Mouse (Mus musculus): Measurements from ENCODE around the gene Egf. TPM values are rescaled to one million over a fixed set of nuclear protein-coding genes. Genes with fewer than 3 reads are reported as not detected.
A peak's percentile ranks its signal among the peaks of the same experiment; 100 is the strongest.

Egf gene
- total RNA-seq, 1 experiment, result 2.2 TPM

DNA sequence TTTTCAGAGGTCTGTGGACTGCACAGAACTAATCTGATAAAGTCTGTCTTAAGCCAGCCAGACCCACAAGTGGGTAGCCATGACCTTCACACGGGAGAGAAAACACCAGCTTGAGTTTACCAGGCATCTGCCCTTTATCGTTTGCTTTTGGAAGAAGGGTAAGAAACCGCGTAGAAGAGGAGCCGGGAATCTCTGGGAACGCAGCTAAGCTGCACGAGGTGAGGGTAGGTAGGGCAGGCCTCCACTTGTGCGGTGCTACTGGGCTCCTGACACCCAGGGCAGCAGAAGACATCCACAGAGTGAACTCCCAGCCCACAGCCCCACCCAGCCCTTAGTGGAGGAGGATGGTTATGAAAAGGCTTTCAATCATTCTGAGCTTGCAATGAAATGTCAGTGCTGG is 59.2 kb downstream of the Egf start:
- Histone ChIP-seq H3K4me3 (ENCODE audit: insufficient read depth in 1 of 2, low read depth in 1 of 2, low read length in 2 of 2, poor library complexity in 1 of 2, severe bottlenecking in 1 of 2) (no peak overlapping the region), H3K9ac (ENCODE audit: insufficient read depth, low read depth, low read length, poor library complexity, severe bottlenecking) (no peak overlapping the region), H3K36me3 (ENCODE audit: control insufficient read depth, insufficient read depth, low read length, poor library complexity, severe bottlenecking) (no peaks in the 10 kb centered on the region), H3K4me1 (ENCODE audit: control insufficient read depth in 2 of 2, insufficient read depth in 2 of 2, low read length in 2 of 2, poor library complexity in 1 of 2) (no peaks in the 10 kb centered on the region; a peak in 1 of 4 replicates), H3K9me3 (ENCODE audit: control insufficient read depth, insufficient read depth, low read depth, low read length) (no peaks in the 10 kb centered on the region), H3K27ac (ENCODE audit: insufficient read depth, low read depth, low read length, poor library complexity, severe bottlenecking) (no peak overlapping the region)
- no peak for TF ChIP-seq ZC3H11A (IDR thresholded peaks at IDR 0.05; ENCODE audit: borderline replicate concordance, low read depth, low read length)
- no peak for TF ChIP-seq HCFC1 (IDR thresholded peaks at IDR 0.05; ENCODE audit: borderline replicate concordance, insufficient read depth, low read length)
- TF ChIP-seq CHD2 (IDR thresholded peaks at IDR 0.05; ENCODE audit: low read depth, low read length), result no peak
- no peak for TF ChIP-seq MAFK (IDR thresholded peaks at IDR 0.05; ENCODE audit: insufficient read depth, low read depth, low read length)
- TF ChIP-seq ZNF384 (IDR thresholded peaks at IDR 0.05; ENCODE audit: low read depth, low read length), result no peak
- in situ Hi-C loops (cut with MboI; ENCODE audit: low sequenced_read_pairs in 2 of 2, unreplicated experiment in 2 of 2), result no loop called here
- DNase-seq (ENCODE audit: low read depth, low spot score), result no peak

- in situ Hi-C loops (cut with MboI; ENCODE audit: low sequenced_read_pairs in 2 of 2, unreplicated experiment in 2 of 2), result no loop called here
- H3K4me3 ChIP-seq (ENCODE audit: insufficient read depth in 1 of 2, low read depth in 1 of 2, low read length in 2 of 2, poor library complexity in 1 of 2, severe bottlenecking in 1 of 2), result no peak overlapping the region
- DNase-seq (ENCODE audit: low read depth, low spot score), result no peak
- H3K9ac ChIP-seq (ENCODE audit: insufficient read depth, low read depth, low read length, poor library complexity, severe bottlenecking), result no peak overlapping the region
- H3K27ac ChIP-seq (ENCODE audit: insufficient read depth, low read depth, low read length, poor library complexity, severe bottlenecking), result no peak overlapping the region
- TF ChIP-seq MAFK (IDR thresholded peaks at IDR 0.05; ENCODE audit: insufficient read depth, low read depth, low read length) (no peak), ZNF384 (IDR thresholded peaks at IDR 0.05; ENCODE audit: low read depth, low read length) (no peak), CHD2 (IDR thresholded peaks at IDR 0.05; ENCODE audit: low read depth, low read length) (no peak), HCFC1 (IDR thresholded peaks at IDR 0.05; ENCODE audit: borderline replicate concordance, insufficient read depth, low read length) (no peak), ZC3H11A (IDR thresholded peaks at IDR 0.05; ENCODE audit: borderline replicate concordance, low read depth, low read length) (no peak)
- no peaks in the 10 kb centered on the region; a peak in 1 of 4 replicates for H3K4me1 ChIP-seq (ENCODE audit: control insufficient read depth in 2 of 2, insufficient read depth in 2 of 2, low read length in 2 of 2, poor library complexity in 1 of 2)
- H3K36me3 ChIP-seq (ENCODE audit: control insufficient read depth, insufficient read depth, low read length, poor library complexity, severe bottlenecking), result no peaks in the 10 kb centered on the region
- no peaks in the 10 kb centered on the region for H3K9me3 ChIP-seq (ENCODE audit: control insufficient read depth, insufficient read depth, low read depth, low read length)
Observed at GRCm38 (mm10) chr3:129693581-129693980, 61.5 kb downstream of the Egf start.

DNA sequence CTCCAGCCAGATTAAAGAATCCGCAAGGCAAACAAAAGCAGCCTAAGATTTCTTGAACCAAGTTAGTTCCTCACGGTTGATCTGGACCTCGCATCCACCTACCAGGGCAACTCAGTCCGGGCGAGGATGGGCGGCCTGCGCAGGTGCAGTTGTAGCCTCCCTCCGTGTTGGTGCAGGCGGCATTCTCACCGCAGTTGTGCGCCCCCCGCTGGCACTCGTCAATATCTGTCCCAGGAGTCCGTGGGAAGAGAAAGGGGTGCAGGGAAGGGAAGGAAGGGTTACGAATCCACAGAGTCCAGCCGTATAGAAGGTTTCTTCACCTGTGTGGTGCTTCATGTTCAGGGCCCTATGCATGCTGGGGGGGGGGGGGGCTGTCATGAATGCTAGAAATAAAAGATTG is 62.3 kb downstream of the Egf start:
- in situ Hi-C loops (cut with MboI; ENCODE audit: low sequenced_read_pairs in 2 of 2, unreplicated experiment in 2 of 2), result no loop called here
- no peak overlapping the region for H3K9ac ChIP-seq (ENCODE audit: insufficient read depth, low read depth, low read length, poor library complexity, severe bottlenecking)
- H3K4me1 ChIP-seq (ENCODE audit: control insufficient read depth in 2 of 2, insufficient read depth in 2 of 2, low read length in 2 of 2, poor library complexity in 1 of 2), result no peaks in the 10 kb centered on the region; a peak in 1 of 4 replicates
- DNase-seq (ENCODE audit: low read depth, low spot score), result peak; percentile 34
- H3K9me3 ChIP-seq (ENCODE audit: control insufficient read depth, insufficient read depth, low read depth, low read length), result no peaks in the 10 kb centered on the region
- no peaks in the 10 kb centered on the region for H3K36me3 ChIP-seq (ENCODE audit: control insufficient read depth, insufficient read depth, low read length, poor library complexity, severe bottlenecking)
- H3K4me3 ChIP-seq (ENCODE audit: insufficient read depth in 1 of 2, low read depth in 1 of 2, low read length in 2 of 2, poor library complexity in 1 of 2, severe bottlenecking in 1 of 2), result no peak overlapping the region
- H3K27ac ChIP-seq (ENCODE audit: insufficient read depth, low read depth, low read length, poor library complexity, severe bottlenecking), result no peak overlapping the region
- no peak for TF ChIP-seq ZNF384 (IDR thresholded peaks at IDR 0.05; ENCODE audit: low read depth, low read length)
- no peak for TF ChIP-seq MAFK (IDR thresholded peaks at IDR 0.05; ENCODE audit: insufficient read depth, low read depth, low read length)
- no peak for TF ChIP-seq ZC3H11A (IDR thresholded peaks at IDR 0.05; ENCODE audit: borderline replicate concordance, low read depth, low read length)
- no peak for TF ChIP-seq HCFC1 (IDR thresholded peaks at IDR 0.05; ENCODE audit: borderline replicate concordance, insufficient read depth, low read length)
- no peak for TF ChIP-seq CHD2 (IDR thresholded peaks at IDR 0.05; ENCODE audit: low read depth, low read length)

DNA sequence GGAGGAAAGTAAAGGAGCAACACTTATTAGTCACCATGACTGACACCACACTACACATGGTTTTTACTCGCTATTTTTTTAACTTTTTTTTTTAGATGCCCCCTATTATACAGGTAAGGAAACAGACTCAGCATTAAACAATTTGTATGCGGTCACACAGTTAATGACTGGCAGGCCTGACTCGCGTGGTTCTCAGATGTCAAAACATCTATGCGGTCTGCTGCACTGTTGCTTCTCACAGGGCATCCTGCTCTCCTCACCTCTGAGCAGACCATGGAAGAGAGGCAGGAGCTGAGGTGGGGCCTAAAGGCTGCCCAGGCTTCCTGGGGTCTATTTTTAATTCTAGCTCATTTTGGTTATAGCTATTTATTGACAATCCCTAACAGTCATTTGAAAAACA is 67.7 kb downstream of the Egf start:
- Histone ChIP-seq H3K4me3 (ENCODE audit: insufficient read depth in 1 of 2, low read depth in 1 of 2, low read length in 2 of 2, poor library complexity in 1 of 2, severe bottlenecking in 1 of 2) (no peak overlapping the region), H3K27ac (ENCODE audit: insufficient read depth, low read depth, low read length, poor library complexity, severe bottlenecking) (no peak overlapping the region), H3K4me1 (ENCODE audit: control insufficient read depth in 2 of 2, insufficient read depth in 2 of 2, low read length in 2 of 2, poor library complexity in 1 of 2) (peaks cover 0 to 4% of the 10 kb centered on the region in 2 experiments; a peak in 1 of 4 replicates), H3K36me3 (ENCODE audit: control insufficient read depth, insufficient read depth, low read length, poor library complexity, severe bottlenecking) (no peaks in the 10 kb centered on the region), H3K9me3 (ENCODE audit: control insufficient read depth, insufficient read depth, low read depth, low read length) (no peaks in the 10 kb centered on the region), H3K9ac (ENCODE audit: insufficient read depth, low read depth, low read length, poor library complexity, severe bottlenecking) (no peak overlapping the region)
- no peak for DNase-seq (ENCODE audit: low read depth, low spot score)
- no peak for TF ChIP-seq ZNF384 (IDR thresholded peaks at IDR 0.05; ENCODE audit: low read depth, low read length)
- no peak for TF ChIP-seq MAFK (IDR thresholded peaks at IDR 0.05; ENCODE audit: insufficient read depth, low read depth, low read length)
- in situ Hi-C loops (cut with MboI; ENCODE audit: low sequenced_read_pairs in 2 of 2, unreplicated experiment in 2 of 2), result loop anchor here (5.0 to 10.0 kb wide), 2 partner anchors 383 to 385 kb away; no protein-coding TSS in a partner anchor

Measured in ES-E14 (cell line).